Mouse (Mus musculus) neural tube, embryonic 15.5 days (tissue): ENCODE measurements around the gene Cdh8. TPM values are rescaled to one million over a fixed set of nuclear protein-coding genes. Genes with fewer than 3 reads are reported as not detected.

Experiments used
- ATAC-seq: fragments of 200-750 bp; cut with Nextera tagmentation; 2 replicates; pipeline ENCODE4 v1.8.0; 2017; ENCODE audit warnings: mild to moderate bottlenecking, moderate TSS enrichment, moderate library complexity; ENCODE audit not compliant: low FRiP score
- H3K27ac ChIP-seq: fragments of 300-500 bp; sonication (generic); replicated peaks from 2 replicates; pipeline ENCODE4 v1.5.1; 2015; ENCODE audit warnings: mild to moderate bottlenecking, inconsistent platforms
- H3K27me3 ChIP-seq: fragments of 300-500 bp; sonication (generic); replicated peaks from 2 replicates; pipeline ENCODE4 v1.6.1; 2015; ENCODE audit warnings: inconsistent platforms
- H3K36me3 ChIP-seq: fragments of 300-500 bp; sonication (generic); 2 replicates; pipeline ENCODE4 v1.6.1; 2015; ENCODE audit warnings: inconsistent platforms
- H3K4me1 ChIP-seq: fragments of 300-500 bp; sonication (generic); 2 replicates; pipeline ENCODE4 v1.6.1; 2015; ENCODE audit warnings: inconsistent platforms
- H3K4me2 ChIP-seq: fragments of 300-500 bp; sonication (generic); 2 replicates; pipeline ENCODE4 v1.6.1; 2015; ENCODE audit warnings: inconsistent platforms, mild to moderate bottlenecking, moderate library complexity
- H3K4me3 ChIP-seq: fragments of 300-500 bp; sonication (generic); replicated peaks from 2 replicates; pipeline ENCODE4 v1.5.1; 2015; ENCODE audit warnings: mild to moderate bottlenecking, inconsistent platforms
- H3K9ac ChIP-seq: fragments of 300-500 bp; sonication (generic); replicated peaks from 2 replicates; pipeline ENCODE4 v1.6.1; 2015; ENCODE audit warnings: mild to moderate bottlenecking, inconsistent platforms
- H3K9me3 ChIP-seq: fragments of 300-500 bp; sonication (generic); replicated peaks from 2 replicates; pipeline ENCODE4 v1.6.1; 2016; ENCODE audit warnings: inconsistent platforms
- WGBS: fragments of 180-500 bp; shearing (Covaris S2); methylation state at CpG from one replicate; pipeline ENCODE4 v1.1.7; 2015; ENCODE audit warnings: mixed read lengths; 5-methylcytosine and 5-hydroxymethylcytosine counted together
- polyA plus RNA-seq: library from polyadenylated mRNA; unstranded; fragments of >200 nt; fragmentation: Nextera tagmentation; extraction: Ambion mirVana; gene quantifications from 2 replicates; pipeline ENCODE4 v1.2.1, GENCODE M21; 2015

Gene Cdh8
- polyA plus RNA-seq, 1 experiment from 2014 or later, result 73.9 TPM

DNA sequence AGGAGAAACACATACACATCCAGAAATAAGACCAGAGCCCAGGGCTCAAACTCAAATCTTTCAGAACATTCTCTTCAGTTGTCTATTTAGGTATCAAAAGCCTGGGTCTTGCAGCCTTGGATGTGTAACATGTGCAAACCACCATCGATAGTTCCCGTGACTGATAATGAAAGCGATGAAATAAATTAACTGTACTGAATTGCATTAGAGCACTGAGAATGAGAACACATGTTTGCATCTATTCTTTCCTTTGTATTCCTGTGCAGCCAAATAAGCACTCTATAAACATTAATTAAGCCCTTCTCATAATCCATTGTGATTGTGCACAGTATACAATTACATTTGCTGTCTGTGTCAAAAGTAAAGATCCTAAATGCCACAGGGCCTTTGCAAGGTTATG lies 47.1 kb downstream of the Cdh8 start:
- Histone ChIP-seq H3K27me3 (no peaks in the 10 kb centered on the region), H3K9ac (no peak overlapping the region), H3K4me1 (no peaks in the 10 kb centered on the region), H3K27ac (no peak overlapping the region), H3K36me3 (no peaks in the 10 kb centered on the region), H3K4me2 (no peak overlapping the region), H3K9me3 (no peaks in the 10 kb centered on the region), H3K4me3 (no peak overlapping the region)
- 47% methylated on average over 3 of the region's 3 CpGs for WGBS
- no peak for ATAC-seq

GRCm38 (mm10) chr8:99368449-99368848 lies 47.8 kb downstream of the Cdh8 start:
- ATAC-seq, result no peak
- Histone ChIP-seq H3K27me3 (no peaks in the 10 kb centered on the region), H3K9me3 (no peaks in the 10 kb centered on the region), H3K4me3 (no peak overlapping the region), H3K27ac (no peak overlapping the region), H3K9ac (no peak overlapping the region), H3K36me3 (no peaks in the 10 kb centered on the region), H3K4me1 (no peaks in the 10 kb centered on the region), H3K4me2 (no peak overlapping the region)
- 92% methylated on average over 7 of the region's 7 CpGs for WGBS

DNA sequence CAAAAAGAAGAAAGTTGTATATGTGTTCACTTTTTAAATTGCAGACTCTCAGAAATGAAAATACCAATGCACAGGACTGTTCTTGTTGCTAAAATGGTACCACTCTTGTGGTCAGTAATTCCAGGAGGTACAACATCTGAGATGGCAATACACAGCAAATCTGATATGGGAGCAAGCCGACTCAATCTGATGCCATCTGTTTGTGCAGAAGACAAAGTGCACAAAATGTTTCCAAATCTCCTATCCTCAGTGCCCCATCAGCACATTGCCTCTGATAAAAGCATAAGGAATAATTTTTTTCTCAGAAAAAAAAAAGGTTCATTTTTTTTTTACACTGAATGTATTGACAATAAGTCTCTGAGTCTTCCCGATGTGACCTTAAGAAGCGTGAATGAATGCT lies 62.3 kb downstream of the Cdh8 start:
- no peaks in the 10 kb centered on the region for H3K9me3 ChIP-seq
- no peak overlapping the region for H3K9ac ChIP-seq
- no peak for ATAC-seq
- H3K4me2 ChIP-seq, result no peak overlapping the region
- H3K27me3 ChIP-seq, result no peaks in the 10 kb centered on the region
- H3K4me3 ChIP-seq, result no peak overlapping the region
- no peaks in the 10 kb centered on the region for H3K36me3 ChIP-seq
- no peak overlapping the region for H3K27ac ChIP-seq
- H3K4me1 ChIP-seq, result no peaks in the 10 kb centered on the region
- 90% methylated on average over 3 of the region's 3 CpGs for WGBS

DNA sequence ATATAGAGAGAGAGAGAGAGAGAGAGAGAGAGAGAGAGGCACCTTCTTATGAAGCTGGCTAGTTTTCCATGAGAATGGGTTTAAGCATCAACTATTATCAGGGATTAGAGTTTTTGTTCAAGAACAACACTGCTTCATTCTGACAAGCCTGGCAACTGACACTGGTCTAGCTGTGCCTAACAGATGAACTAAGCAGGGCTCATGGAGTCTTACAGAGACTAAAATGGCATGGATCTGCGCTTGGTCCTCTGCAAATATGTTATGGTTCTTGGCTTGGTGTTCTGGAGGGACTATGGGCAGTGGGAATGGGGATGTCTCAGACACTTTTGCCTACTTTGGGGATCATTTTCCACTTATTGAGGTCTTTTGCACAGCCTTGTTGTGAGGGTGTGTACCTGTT lies 63.0 kb downstream of the Cdh8 start:
- Histone ChIP-seq H3K9ac (no peak overlapping the region), H3K4me1 (0 out of 2 replicates have a peak, but pooled peaks cover 3% of the 10 kb centered on the region), H3K27me3 (no peaks in the 10 kb centered on the region), H3K27ac (no peak overlapping the region), H3K4me3 (no peak overlapping the region), H3K36me3 (no peaks in the 10 kb centered on the region), H3K9me3 (no peaks in the 10 kb centered on the region), H3K4me2 (no peak overlapping the region)
- 93% methylated on average over 1 of the region's 1 CpGs for WGBS
- no peak for ATAC-seq

- H3K4me1 ChIP-seq, result 0 out of 2 replicates have a peak, but pooled peaks cover 3% of the 10 kb centered on the region
- H3K4me2 ChIP-seq, result no peak overlapping the region
- no peak for ATAC-seq
- H3K9ac ChIP-seq, result no peak overlapping the region
- H3K27ac ChIP-seq, result no peak overlapping the region
- no peaks in the 10 kb centered on the region for H3K27me3 ChIP-seq
- H3K4me3 ChIP-seq, result no peak overlapping the region
- no peaks in the 10 kb centered on the region for H3K9me3 ChIP-seq
- no peaks in the 10 kb centered on the region for H3K36me3 ChIP-seq
Measured at GRCm38 (mm10) chr8:99349456-99349855, 66.8 kb downstream of the Cdh8 start.

DNA sequence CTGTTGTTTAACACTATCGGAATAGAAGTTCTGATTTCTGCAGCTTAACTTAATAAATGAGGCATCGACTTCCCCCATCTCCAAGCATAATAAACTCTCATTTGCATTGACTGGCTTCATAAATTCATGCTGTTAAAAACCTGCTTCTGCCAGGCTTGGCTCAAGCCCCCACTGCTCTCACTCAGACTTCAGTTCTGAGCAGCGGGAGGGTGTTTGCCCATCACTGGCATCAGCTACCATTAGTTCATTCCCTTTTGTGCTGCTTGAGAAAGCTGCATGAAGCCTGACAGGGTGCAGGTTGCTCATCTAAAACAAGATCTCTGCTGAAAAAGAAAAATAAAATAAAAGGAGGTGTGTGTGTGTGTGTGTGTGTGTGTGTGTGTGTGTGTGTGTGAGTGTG lies 67.7 kb downstream of the Cdh8 start:
- no peak for ATAC-seq
- Histone ChIP-seq H3K4me1 (0 out of 2 replicates have a peak, but pooled peaks cover 3% of the 10 kb centered on the region), H3K27me3 (no peaks in the 10 kb centered on the region), H3K4me2 (no peak overlapping the region), H3K9me3 (no peaks in the 10 kb centered on the region), H3K4me3 (no peak overlapping the region), H3K27ac (no peak overlapping the region), H3K9ac (no peak overlapping the region), H3K36me3 (no peaks in the 10 kb centered on the region)
- WGBS, result 47% methylated on average over 3 of the region's 3 CpGs

DNA sequence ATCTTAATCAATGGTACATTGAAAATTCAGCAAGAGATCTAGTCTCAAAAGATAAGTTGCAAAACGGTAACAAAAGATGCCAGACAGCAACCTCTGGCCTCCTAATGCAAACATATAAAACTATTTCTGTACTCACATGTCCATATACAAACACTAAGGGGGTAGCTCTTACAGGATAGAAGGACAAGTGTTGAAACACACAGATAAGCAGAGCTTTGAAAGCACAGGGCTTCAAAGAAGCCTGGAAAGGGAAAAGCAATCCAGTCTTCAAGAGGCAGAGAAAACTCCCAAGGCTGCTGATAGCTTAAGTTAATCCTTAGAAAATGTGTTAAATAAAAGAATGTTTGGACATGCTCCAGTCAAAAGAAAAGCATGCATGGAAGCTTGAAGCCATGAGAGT lies 77.0 kb downstream of the Cdh8 start:
- Histone ChIP-seq H3K36me3 (no peaks in the 10 kb centered on the region), H3K4me1 (no peaks in the 10 kb centered on the region), H3K4me2 (no peak overlapping the region), H3K27ac (no peak overlapping the region), H3K4me3 (no peak overlapping the region), H3K9ac (no peak overlapping the region), H3K9me3 (no peaks in the 10 kb centered on the region), H3K27me3 (no peaks in the 10 kb centered on the region)
- no peak for ATAC-seq
- 83% methylated on average over 1 of the region's 1 CpGs for WGBS

GRCm38 (mm10) chr8:99327559-99327958 lies 88.7 kb downstream of the Cdh8 start:
- no peak for ATAC-seq
- 87% methylated on average over 5 of the region's 5 CpGs for WGBS
- Histone ChIP-seq H3K27ac (no peak overlapping the region), H3K4me3 (no peak overlapping the region), H3K36me3 (no peaks in the 10 kb centered on the region), H3K9me3 (no peaks in the 10 kb centered on the region), H3K27me3 (no peaks in the 10 kb centered on the region), H3K4me1 (no peaks in the 10 kb centered on the region), H3K4me2 (no peak overlapping the region), H3K9ac (no peak overlapping the region)

- H3K27me3 ChIP-seq, result no peaks in the 10 kb centered on the region
- ATAC-seq, result no peak
- H3K4me2 ChIP-seq, result no peak overlapping the region
- H3K4me1 ChIP-seq, result no peaks in the 10 kb centered on the region
- no peaks in the 10 kb centered on the region for H3K9me3 ChIP-seq
- H3K27ac ChIP-seq, result no peak overlapping the region
- H3K4me3 ChIP-seq, result no peak overlapping the region
- 92% methylated on average over 2 of the region's 2 CpGs for WGBS
- no peaks in the 10 kb centered on the region for H3K36me3 ChIP-seq
- no peak overlapping the region for H3K9ac ChIP-seq
Measured at GRCm38 (mm10) chr8:99314561-99314960, 101.7 kb downstream of the Cdh8 start.

DNA sequence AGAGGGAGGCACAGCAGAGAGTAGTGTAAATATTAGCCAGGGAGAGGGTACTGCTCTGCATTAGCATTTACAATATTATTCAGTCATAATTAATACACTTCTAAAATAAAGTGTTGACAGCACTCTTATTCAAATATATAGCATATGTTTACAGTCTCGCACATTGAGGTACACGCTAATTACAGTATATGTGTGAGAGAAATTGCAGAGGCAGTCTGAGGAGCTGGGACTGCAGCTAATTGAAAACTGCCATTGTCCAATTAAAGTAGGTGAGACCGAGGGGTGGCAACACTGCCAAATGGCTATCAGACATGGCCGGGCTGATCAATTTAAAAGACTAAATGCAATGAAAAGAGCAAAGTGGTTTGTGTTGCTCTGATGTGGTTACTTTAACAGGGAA lies 112.1 kb downstream of the Cdh8 start:
- H3K9me3 ChIP-seq, result no peaks in the 10 kb centered on the region
- no peak for ATAC-seq
- WGBS, result 72% methylated on average over 4 of the region's 4 CpGs
- no peak overlapping the region for H3K9ac ChIP-seq
- H3K4me1 ChIP-seq, result no peaks in the 10 kb centered on the region
- no peaks in the 10 kb centered on the region for H3K36me3 ChIP-seq
- no peaks in the 10 kb centered on the region for H3K27me3 ChIP-seq
- H3K27ac ChIP-seq, result no peak overlapping the region
- no peak overlapping the region for H3K4me3 ChIP-seq
- H3K4me2 ChIP-seq, result no peak overlapping the region

DNA sequence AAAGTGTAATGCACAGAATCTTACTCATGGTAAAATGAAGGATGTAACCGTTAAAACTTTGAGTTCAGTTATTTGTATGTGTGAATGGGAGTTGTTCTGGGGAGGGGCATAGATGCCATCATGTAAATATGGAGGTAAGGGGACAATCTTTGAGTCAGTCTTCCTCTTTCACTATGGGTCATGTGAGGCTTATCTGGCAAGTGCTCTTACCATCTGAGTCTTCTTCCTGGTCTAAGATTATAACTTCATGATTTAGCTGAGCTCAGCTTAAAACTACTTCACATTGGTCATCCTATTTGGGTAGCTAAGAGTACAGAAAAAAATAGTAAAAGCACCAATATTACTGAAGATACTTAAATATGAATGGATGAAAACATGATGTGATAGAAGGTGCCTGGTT lies 126.1 kb downstream of the Cdh8 start:
- Histone ChIP-seq H3K36me3 (no peaks in the 10 kb centered on the region), H3K27me3 (no peaks in the 10 kb centered on the region), H3K4me1 (no peaks in the 10 kb centered on the region), H3K9me3 (no peaks in the 10 kb centered on the region), H3K27ac (no peak overlapping the region), H3K4me2 (no peak overlapping the region), H3K9ac (no peak overlapping the region), H3K4me3 (no peak overlapping the region)
- WGBS, result 94% methylated on average over 1 of the region's 1 CpGs
- ATAC-seq, result no peak

DNA sequence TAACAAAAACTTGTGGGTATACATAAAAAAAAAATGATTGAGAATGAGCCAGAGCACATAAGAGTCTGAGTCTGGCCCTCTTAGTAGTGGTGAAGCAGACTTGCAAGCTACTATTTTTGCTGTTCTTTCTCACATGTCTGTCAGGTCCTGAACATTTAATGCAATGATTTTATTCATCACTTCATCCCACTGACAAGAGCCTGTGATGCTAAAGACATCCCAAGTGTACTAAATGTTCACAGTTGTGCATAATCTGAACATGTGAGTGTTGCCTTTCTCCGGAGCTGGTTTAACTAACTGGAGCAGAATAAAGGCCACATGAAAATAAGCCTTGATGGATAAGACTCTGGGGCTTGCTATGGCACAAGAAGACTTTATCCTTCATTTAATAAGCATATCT lies 131.2 kb downstream of the Cdh8 start:
- Histone ChIP-seq H3K4me3 (no peak overlapping the region), H3K9me3 (no peaks in the 10 kb centered on the region), H3K27me3 (no peaks in the 10 kb centered on the region), H3K27ac (no peak overlapping the region), H3K4me1 (no peaks in the 10 kb centered on the region), H3K9ac (no peak overlapping the region), H3K4me2 (no peak overlapping the region), H3K36me3 (no peaks in the 10 kb centered on the region)
- no peak for ATAC-seq
- WGBS, result 76% methylated on average over 1 of the region's 1 CpGs

DNA sequence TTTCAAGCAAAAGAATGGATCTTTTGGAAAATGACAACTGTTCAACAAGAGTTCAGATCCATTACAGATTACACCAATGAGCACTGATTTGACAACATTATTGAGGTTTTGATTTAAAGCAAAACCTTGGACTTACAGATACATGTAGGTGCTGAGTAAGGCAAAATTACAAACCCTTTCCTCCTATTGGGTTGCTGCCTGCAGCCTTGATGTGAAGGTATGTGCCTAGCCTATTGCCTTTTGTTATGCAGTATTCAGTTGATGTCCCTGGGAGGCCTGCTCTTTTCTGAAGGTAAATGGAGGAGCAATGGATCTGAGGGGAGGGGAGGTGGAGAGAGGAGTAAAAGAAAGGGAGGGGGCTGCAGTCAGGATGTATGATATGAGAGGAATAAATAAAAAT lies 135.9 kb downstream of the Cdh8 start:
- Histone ChIP-seq H3K4me3 (no peak overlapping the region), H3K36me3 (no peaks in the 10 kb centered on the region), H3K27me3 (no peaks in the 10 kb centered on the region), H3K4me1 (no peaks in the 10 kb centered on the region), H3K9ac (no peak overlapping the region), H3K9me3 (no peaks in the 10 kb centered on the region), H3K27ac (no peak overlapping the region), H3K4me2 (no peak overlapping the region)
- no peak for ATAC-seq
